Mouse (Mus musculus) erythroblast, adult 5-6 weeks (primary cell): ENCODE results near the gene Iqsec1. TPM values are rescaled to one million over a fixed set of nuclear protein-coding genes. Genes with fewer than 3 reads are reported as not detected.
A peak's percentile ranks its signal among the peaks of the same experiment; 100 is the strongest.

Source experiments
- ATAC-seq: replicated peaks from 2 replicates; pipeline ENCODE4 v1.8.0; 2016; ENCODE audit warnings: moderate number of reproducible peaks, mild to moderate bottlenecking, moderate TSS enrichment, inconsistent platforms; ENCODE audit not compliant: poor library complexity, low FRiP score, severe bottlenecking
- total RNA-seq, 2 experiments: library from RNA; stranded (forward) in 1 of 2; stranded (reverse) in 1 of 2; fragments of 150-400 nt in 1 of 2; fragments of 200-764, 138-1000 nt in 1 of 2; gene quantifications; 2 replicates each; pipeline versions ENCODE4 v1.2.3 to v1.2.4; 2015 to 2017; ENCODE audit warnings: low replicate concordance in 2 of 2

The Iqsec1 gene
- total RNA-seq, 2 experiments from 2014 or later = 104 to 118 TPM

DNA sequence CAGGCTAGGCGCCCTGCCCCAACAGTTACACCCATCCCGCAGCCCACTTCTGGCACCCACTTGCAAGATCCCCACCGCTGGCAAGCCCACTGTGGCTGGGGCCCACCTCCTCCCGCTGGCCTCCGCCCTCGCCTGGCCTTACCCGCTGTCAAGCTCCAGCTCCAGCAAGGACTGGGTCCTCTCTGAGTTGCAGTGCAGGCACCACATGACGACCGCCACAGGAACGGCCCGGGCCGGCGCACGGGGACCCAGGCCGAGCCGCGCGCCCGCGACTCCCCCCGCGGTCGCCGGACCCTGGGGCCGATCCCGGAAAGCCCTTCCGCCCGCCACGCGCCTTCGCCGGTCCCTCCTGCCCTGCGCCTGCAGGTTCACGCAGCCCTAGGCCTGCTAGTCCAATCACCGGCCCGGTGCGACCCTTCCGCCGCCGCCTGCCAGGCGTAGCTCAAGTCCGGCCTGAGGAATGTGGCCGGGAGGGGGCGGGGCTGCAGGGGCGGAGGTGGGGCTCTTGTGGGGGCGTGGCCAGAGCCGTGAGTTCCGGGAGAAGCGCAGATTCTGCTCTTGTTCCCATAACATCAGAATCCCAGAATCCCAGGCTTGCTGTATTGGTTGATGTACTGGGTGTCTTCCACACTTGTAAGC, 272.3 kb downstream of the Iqsec1 start:
- ATAC-seq = peak; percentile 74

DNA sequence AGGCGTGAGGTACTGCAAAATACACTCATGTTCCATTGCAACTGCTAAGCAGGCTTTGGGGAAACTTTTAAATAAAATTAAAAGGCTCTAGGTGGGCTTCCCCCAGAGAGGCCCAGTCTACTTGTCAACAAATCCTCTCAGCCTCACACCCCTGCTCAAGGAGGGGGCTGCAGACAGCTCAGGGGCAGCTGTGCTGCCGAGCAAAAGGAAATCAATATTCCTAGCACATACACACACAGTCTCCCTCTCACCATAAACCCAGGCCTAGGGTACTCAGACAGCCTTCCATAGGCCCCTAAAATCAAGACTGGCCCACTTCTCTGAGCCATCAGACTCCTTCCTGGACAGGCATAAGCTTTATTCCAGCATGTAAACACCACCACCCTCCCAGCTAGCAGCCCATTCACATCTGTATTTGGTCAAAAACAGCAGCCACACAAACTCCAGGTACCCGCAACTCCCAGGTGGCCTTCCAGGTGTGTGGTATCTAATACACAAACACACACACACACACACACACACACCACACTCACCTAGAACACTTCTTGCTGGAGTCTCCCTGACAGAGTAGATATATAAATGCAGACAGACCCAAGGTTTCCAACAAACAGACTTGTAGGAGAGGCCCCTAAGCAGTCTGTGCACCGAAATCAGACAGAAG, 273.1 kb downstream of the Iqsec1 start:
- ATAC-seq = peak; percentile 19; the same call in 1 of the 2 replicates

DNA sequence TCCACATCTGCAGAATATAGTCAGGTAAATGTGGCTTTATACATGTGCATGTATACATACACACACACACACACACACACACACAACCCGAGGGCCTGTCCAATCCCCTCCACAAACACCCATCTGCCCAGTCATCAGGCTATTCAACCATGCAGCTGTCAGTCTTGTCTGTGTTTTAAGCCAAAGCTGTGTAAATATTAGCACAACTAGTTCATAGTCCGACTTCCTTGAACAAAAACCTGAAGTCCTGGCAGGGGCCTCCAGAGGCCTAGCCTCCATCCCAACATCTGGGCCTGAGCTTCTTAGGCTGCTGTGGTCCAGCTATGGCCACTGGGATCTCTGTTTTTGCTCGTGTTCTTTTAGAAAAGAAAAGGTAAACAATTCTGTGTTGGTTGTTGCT, 274.8 kb downstream of the Iqsec1 start:
- ATAC-seq = no peak

DNA sequence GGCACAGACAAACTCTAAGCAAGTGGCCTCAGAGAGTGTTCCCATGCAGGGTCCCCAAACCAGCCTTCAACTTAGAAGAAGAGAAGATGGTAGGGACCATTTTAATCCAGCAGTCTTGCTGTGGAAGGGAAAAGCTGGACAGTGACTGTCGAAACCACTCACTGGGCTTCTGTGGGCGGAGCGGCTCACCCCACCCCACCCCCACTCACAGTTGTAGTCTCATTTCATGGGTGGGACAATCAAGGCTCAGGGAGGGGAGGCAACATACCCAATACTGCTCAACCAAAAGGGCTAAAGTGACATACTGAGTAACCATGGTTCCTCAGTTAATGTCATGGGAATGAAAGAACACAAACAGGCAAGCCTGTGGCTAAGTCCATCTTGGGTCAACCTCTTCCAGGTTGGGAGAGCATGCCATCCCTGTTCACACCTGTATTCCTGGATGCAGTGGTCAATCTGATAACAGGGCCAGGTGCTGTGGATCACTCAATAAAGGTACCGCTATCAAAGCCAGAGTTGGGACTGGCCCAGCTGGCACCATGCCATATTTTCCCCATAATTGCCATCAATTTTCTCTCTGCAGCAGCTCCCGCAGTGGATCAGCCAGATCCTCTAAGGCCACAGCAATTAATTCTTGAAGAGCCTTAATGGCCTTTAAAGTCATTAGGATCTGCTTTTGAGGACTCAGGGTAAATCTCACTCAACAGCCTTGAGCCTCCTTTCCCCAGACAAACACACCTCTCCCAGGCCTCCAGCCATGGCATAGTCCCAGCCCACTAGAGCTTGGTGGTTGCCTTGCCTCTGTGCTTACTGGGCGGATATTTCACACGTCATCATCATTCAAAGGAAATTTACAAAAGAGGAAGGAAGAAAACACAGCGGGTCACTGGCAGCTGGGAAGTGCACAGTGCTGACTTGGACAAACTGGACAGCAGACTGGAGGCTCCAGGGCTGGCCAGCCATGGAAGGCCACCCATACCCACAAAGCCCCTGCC, 275.7 kb downstream of the Iqsec1 start:
- ATAC-seq = no peak

DNA sequence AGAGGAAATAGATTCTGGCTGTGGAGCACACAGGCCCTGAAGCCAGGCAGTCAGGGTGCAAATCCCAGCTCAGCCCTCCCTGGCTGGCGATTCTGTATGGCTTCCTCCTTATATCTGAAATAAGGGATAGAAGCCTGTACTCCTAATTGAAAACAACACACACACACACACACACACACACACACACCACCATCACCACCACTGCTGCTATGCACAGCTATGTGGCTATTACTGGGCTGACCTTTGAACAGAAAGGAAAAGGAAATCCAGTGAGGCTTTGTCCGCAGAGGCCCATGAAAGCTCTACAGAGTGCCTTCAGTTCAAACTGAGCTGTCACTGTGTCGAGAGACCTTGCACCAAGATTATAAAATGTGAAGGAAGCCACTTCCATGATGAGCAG, 276.4 kb downstream of the Iqsec1 start:
- no peak for ATAC-seq

DNA sequence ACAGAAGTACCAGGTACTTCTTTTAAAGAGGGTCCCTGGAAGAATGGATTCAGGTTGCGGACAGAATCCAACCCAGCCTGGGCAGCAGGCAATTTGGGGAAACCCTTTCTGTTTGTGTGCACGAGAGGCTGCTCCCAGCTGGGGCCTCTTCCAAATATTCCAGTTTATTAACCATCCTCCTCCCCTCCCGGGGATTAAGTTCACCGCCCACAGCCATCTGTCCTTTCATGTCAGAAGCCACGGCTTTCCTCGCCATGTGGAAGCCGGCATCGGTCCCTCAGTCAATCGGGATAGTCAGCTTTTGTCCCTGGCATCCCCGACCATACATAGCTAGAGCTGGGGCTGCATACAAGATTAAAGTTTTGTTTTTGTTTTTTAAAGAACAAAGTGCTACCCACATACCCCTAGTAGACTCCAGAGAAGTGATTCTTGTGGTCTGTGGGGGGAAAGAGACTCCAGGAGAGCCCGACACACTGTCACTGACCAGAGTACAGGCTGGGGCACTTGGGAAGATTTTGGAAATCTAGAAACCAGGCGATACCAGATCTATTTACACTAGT, 276.9 kb downstream of the Iqsec1 start:
- no peak for ATAC-seq

DNA sequence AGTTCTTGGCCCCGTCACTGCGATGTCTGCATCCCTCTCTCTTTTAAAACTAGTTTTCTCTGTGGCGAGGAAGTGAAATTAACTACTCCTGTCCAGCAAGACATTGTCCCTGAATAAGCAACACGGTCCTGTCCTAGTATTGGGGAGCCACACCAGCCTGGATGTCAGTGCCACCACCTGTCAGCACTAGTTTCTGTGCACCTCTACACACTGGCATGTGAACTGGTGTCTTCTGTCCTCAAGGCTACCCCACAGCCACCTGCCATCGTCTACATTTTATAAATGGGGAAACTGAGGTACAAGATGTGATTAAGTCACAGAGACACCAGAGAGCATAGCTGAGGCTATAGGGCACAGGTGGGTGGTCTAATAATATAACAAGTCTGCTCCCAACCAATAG, 277.7 kb downstream of the Iqsec1 start:
- ATAC-seq = no peak

DNA sequence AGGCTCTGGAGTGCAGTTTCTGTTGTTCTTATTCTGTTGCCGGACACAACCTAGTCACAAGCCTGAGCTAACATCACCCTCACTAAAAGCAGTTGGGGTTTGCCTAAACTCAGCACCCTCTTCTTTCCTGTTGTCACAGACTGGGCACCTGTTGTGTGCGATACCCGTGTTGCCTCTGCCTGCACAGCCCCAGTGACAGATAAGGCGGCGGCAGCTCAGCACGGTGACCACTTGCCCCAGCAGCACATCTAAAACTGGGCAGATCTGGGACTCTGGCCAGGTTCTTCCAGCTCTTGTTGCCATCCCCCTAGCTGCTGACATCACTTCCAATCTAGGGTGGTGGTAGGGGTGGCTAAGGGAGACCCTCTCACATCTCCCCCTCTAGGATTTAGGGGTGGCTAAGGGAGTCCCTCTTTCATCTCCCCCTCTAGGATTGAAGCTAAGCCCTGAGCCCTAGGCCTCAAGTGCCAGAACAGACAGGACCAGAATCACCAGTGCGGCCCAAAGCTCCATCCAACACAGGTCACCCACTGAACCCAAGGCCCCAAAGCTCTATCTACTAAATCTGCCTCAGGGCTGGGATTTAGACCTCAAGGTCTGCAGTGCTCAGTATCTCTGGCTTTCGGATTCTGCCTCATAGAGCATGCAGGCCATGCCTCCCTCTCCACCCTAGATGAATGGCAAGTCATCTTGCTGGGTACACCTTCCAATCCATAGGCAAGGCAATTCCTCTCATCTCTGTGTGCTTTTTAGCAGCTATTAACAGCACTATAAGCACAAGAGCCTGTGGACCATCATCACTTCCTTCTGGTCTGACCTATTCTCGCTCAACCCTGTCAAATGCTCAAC, 278.3 kb downstream of the Iqsec1 start:
- ATAC-seq = peak; percentile 71

DNA sequence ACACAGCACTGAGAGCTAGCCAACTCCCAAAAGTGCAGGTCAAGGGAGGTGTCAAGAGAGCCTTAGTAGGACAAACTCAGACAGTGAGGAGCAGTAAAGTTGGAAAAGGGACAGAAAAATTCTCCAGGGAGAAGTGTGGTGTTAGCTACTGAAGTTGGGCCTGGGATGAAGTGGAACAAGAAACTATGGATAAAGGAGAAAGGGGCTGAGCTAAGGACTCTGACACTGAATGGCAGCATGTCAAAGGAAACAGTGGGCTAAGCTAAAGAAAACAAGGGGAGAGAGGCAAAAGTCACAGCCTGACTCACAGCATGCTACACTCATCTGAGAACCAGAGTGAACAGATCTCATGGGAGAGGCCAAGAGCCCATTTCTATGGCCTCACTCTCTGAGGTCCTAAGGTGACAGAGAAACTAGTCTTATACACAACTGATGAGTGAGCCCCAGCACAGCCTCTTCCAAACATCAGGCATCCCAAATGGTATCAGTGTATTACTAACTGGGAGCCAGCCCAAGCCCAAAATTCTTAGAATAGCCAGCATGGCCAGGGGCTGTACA, 280.3 kb downstream of the Iqsec1 start:
- no peak for ATAC-seq

DNA sequence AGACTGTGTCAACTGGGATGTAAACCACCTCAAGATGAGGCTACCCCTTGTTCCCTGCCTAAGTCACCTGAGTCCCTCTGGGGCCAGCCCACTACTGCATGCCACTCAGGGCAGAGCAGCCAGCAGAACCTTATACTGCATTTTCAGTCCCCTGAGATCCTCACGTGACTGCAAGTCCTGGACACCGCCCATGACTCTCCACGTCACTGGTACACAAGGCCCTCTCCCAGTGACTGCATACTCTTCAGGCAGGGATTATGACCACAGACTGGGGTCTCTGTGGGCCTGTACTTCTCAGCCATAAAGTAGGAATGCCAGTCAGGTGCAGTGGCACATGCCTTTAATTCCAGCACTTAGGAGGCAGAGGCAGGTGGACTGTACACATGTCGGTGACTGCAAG, 281.3 kb downstream of the Iqsec1 start:
- peak; percentile 55 for ATAC-seq

DNA sequence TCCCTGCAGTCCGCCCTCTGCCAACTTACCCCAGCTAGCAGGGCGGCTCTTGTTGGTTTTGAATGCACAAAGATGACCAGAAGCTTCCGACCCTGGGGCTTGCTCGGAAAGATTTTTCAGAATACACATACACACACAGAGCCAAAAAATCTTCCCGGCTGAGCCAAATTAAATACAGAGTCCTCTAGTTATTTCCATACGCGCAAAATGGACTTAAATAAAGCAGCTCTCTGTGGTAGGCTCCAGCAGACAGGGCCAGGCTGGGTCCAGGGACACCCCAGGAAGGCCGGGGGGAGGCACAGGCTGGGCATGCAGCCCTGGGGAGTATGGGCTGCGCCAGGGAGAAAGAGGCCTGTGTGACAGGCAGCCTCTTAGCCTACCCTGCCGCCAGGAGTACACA, 282.0 kb downstream of the Iqsec1 start:
- ATAC-seq = no peak

DNA sequence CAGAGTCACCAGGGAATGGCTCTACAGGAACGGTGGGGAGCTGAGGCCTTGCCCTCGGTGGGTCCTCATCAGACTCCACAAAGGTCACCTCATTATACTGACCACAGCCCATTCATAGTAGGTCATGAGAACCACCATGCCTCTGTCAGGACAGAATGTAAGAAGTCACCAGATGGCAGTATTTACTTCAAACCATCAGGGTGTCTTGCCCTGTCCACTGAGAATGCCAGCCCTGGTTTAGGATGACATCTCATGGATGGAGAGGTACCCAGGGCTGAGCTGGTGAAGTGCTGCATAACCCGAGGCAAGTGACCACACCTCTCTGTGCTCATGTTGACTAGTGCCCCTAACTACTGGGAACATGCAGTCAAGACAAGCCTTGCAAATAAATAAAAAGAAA, 282.7 kb downstream of the Iqsec1 start:
- no peak for ATAC-seq

DNA sequence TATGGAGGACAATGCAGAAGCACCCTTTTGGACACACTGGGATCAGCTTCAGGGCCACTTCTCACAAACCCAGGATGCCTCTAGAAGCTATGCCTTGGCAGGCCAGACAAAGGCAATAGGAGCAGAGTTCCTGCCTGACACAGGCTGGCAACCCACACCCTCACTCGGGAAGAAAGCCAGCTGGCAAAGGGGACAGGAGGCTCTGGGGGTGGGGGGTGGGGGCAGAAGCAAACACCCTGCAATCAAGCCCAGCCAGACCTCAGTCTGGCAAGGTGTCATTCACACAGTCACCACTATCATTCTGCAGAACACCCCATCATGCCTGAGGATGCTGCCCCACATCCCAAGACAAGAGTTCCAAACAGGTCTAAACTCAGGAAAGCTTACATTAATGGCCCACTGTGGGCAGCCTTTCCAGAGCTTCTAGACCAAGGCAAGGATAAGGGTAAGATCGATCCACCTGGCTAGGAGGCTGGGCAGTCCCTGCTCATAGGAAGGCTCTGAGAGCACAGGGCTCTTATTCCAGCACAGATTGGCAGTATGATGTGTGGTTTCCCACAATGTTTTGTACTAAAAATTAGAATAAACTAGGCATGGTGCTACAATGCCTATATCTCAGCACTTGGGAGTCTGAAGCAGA, 283.7 kb downstream of the Iqsec1 start:
- ATAC-seq = peak; percentile 42

DNA sequence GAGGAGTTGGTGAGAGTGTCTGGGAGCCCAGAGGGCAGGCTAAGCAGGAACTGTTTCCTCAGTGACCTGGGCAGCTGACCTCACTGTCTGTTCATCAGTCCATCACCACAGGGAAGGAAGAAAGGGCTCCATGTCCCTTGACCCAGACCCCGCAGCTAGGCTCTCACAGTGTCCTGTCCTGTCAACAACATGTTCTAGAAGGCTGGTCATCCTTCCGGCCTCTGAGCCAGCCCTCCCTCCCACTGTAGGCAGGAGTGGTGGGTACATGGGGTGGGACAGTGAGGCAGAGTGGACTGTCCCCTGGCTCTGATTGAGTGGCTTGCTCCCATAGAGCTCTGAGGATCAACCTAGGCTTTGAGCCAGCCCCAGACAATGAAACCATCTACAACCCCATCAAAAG, 284.7 kb downstream of the Iqsec1 start:
- ATAC-seq = no peak

DNA sequence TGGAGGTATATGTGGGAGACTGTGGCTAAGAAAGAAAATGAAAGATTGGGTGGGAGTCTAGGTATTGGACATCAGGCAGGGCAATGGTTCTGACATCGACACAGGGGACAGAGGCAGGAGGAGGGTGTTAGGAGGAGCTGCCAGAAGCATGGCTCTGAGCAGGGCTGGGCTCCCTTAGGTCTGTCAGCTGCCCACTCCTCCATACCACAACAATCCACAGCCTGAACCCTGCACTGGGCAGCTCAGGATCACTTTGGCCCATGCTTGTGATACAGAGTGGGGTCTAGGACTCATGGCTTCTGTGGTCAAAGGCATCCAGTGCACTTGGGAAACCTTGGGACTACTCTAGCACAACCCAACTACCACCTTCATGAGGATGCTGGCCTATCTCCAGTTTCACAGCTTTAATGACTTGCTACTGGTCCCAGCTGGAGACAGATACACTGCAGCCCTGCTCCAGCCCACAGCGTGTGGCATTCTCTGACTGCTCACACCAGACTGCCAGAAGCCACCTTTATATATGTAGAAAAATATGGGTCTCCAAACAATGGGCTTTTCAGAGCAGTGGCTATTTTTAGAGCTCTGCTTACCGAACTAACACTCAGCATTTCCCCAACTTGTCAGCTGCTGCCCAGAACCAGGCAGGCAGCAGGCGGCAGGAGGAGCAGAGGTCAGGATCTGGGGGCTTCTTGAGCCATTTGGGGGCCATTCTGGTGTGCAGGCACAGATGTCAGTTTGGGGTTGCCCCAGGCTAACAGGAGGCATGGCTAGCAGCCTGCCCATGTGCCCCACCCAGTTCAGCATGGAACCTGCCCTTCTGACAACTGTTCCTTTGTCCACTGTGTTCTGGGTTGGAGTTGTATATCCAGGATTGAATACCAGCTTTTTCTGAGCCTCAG, 285.4 kb downstream of the Iqsec1 start:
- ATAC-seq = no peak

DNA sequence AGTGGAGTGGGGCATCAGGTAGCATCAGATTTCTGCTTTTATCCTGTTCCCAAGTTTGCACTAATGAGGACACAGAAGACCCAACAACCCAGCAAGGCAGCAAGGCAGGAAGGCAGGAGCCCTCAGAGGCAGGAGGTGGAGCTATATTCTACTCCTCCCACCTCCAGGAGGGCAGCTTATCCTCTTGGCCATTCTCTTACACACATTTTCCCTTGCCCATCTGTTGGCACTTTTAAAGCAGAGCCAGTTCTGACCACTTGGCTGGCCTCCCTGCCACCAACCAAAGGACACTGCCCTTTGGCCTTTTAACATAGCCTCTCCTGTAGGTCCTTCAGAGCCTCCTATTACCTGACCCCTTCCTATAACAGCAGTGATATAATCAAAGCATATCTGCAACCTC, 286.3 kb downstream of the Iqsec1 start:
- ATAC-seq = 0 out of 2 replicates have a peak, but pooled peaks have one; percentile 19

DNA sequence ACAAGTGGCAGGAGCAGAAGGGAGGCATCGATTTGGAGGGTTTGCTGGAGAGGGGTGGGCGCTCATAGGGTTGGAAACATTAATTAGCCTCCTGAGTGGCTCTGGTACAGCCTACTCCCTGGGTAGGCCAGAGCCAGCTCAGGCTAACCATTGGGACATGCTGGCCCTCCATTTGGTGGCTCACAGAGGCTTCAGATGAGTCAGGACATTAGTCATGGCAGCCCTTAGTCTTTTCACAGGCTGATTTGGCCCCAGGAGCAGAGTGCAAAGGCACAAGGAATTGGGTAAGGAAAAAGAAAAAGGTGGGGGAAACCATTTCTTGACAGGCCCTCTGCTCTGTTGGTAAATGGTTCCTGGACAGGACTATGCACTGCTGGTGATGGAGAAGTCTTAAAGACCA, 287.1 kb downstream of the Iqsec1 start:
- ATAC-seq = no peak

DNA sequence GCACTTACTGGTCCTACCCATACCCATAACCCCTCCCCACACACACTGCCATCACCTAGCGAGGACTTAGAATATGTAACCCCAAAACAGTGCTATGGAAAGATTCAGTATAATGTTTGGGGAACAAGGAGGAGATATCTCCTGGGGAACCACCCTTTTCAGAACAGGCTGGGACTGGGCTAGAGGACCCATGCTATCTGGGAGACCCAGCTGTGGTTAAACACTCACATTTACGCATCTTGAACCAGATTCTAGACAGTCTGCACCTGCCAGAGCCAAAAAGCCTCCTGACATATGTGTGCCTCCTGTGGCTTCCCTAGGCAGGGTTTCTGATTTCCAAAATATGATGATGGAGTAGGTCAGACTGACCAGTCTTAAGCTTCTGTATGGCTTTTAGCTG, 287.7 kb downstream of the Iqsec1 start:
- ATAC-seq = 0 out of 2 replicates have a peak, but pooled peaks have one; percentile 7
